In genomic region chr2:127204932-127205331, GRCm38 (mm10) we compare ENCODE assay signal across 9 mouse cellular contexts. TPM values are rescaled to one million over a fixed set of nuclear protein-coding genes. Genes with fewer than 3 reads are reported as not detected.
DNase-seq lines count a peak whose midpoint lies in the region; ATAC-seq and TF ChIP-seq lines count a peak whose summit lies in the region.
"Had no signal": no experiment of that assay in that cellular context is flagged by ENCODE, and none has a peak within 500 bp of the region (broad histone marks: within the 10 kb centered on the region; RNA-seq: fewer than 3 reads in every experiment).

No protein-coding gene starts in this region.

- H3K4me2 ChIP-seq in hindbrain, embryonic 13.5 days = no peak overlapping the region

- no peak for ATAC-seq in hindbrain, embryonic 13.5 days (ENCODE audit: low FRiP score)

- 38% methylated on average over 3 of the region's 3 CpGs for WGBS in hindbrain, embryonic 10.5 days
- WGBS in hindbrain, embryonic 13.5 days = 40% methylated on average over 3 of the region's 3 CpGs

- H3K9me3 ChIP-seq in hindbrain, embryonic 10.5 days = peaks cover 6% of the 10 kb centered on the region; the same call in 1 of the 2 replicates
- no peaks in the 10 kb centered on the region for H3K9me3 ChIP-seq in hindbrain, embryonic 13.5 days
- H3K9me3 ChIP-seq in ES-Bruce4 (replicated peaks; ENCODE audit: control insufficient read depth, insufficient read depth, low read length, poor library complexity, severe bottlenecking) = peaks cover 4% of the 10 kb centered on the region

- peaks cover 15% of the 10 kb centered on the region for H3K4me1 ChIP-seq in hindbrain, embryonic 10.5 days (replicated peaks)
- peaks cover 16% of the 10 kb centered on the region for H3K4me1 ChIP-seq in hindbrain, embryonic 13.5 days (replicated peaks)
- H3K4me1 ChIP-seq in ES-Bruce4 (ENCODE audit: control insufficient read depth, insufficient read depth, low read length) = no peaks in the 10 kb centered on the region

- peaks cover 44% of the 10 kb centered on the region for H3K36me3 ChIP-seq in hindbrain, embryonic 10.5 days
- peaks cover 20% of the 10 kb centered on the region for H3K36me3 ChIP-seq in hindbrain, embryonic 13.5 days
- peaks cover 2% of the 10 kb centered on the region for H3K36me3 ChIP-seq in ES-Bruce4 (ENCODE audit: control insufficient read depth, insufficient read depth, low read length, poor library complexity, severe bottlenecking)

- no peaks in the 10 kb centered on the region for H3K27me3 ChIP-seq in hindbrain, embryonic 10.5 days (ENCODE audit: insufficient read depth, poor library complexity, severe bottlenecking)
- no peaks in the 10 kb centered on the region for H3K27me3 ChIP-seq in hindbrain, embryonic 13.5 days
- H3K27me3 ChIP-seq in ES-Bruce4 (ENCODE audit: control insufficient read depth, insufficient read depth, low read length, poor library complexity, severe bottlenecking) = no peaks in the 10 kb centered on the region

- no peak overlapping the region for H3K9ac ChIP-seq in hindbrain, embryonic 13.5 days
- no peak overlapping the region for H3K9ac ChIP-seq in ES-Bruce4 (ENCODE audit: low read depth, poor library complexity, severe bottlenecking)

- H3K4me3 ChIP-seq in hindbrain, embryonic 10.5 days = no peak overlapping the region
- H3K4me3 ChIP-seq in hindbrain, embryonic 13.5 days = no peak overlapping the region
- H3K4me3 ChIP-seq in ES-Bruce4 (ENCODE audit: low read depth, low read length) = no peak overlapping the region
- H3K4me3 ChIP-seq in gastrocnemius, adult 2 months = no peak overlapping the region
- H3K4me3 ChIP-seq: erythroblast, embryonic 14.5 days had no signal

- TF ChIP-seq EP300 in ES-Bruce4 (IDR thresholded peaks at IDR 0.05; ENCODE audit: insufficient read depth, low read depth, low read length) = no peak

- TF ChIP-seq CTCF in ES-Bruce4 (IDR thresholded peaks at IDR 0.05; ENCODE audit: low read depth, low read length) = peak; percentile 33
- peak; percentile 93 for TF ChIP-seq CTCF in gastrocnemius, adult 2 months (IDR thresholded peaks at IDR 0.05)

- intact Hi-C loops in gastrocnemius, adult 2 months (cut with DNase I) = loop anchor here (5.0 kb wide), 1 partner anchor 133 kb away; the partner anchor contains the start of gene Blvra

- peak; percentile 51 for DNase-seq in hindbrain, embryonic 10.5 days (ENCODE audit: low spot score)
- peak; percentile 55 for DNase-seq in c-Kit-negative CD71-positive TER-119-positive erythroid progenitor cells, embryonic 14.5 days (ENCODE audit: low read depth, low spot score)
- DNase-seq in gastrocnemius, adult 2 months = peak; percentile 51
- DNase-seq in left cerebral cortex, adult 18-20 months (ENCODE audit: low spot score in 2 of 2) = peak; percentile 58 to 65
- peak; percentile 55 for DNase-seq in ovary, postnatal 14 days (ENCODE audit: low spot score)
- DNase-seq in thymus, postnatal 36 days = peak; percentile 34 to 53

- no peak overlapping the region for H3K27ac ChIP-seq in hindbrain, embryonic 10.5 days
- no peak overlapping the region for H3K27ac ChIP-seq in hindbrain, embryonic 13.5 days
- H3K27ac ChIP-seq in ES-Bruce4 (ENCODE audit: insufficient read depth, low read length) = no peak overlapping the region
- H3K27ac ChIP-seq in gastrocnemius, adult 2 months = no peak overlapping the region

- TF ChIP-seq POLR2A in ES-Bruce4 (IDR thresholded peaks at IDR 0.05; ENCODE audit: insufficient read depth, low read length) = no peak

RNA-seq across cellular contexts. Expression of gene 1810024B03Rik, which starts 3.1 kb away (rescaled TPM):
- 2.5 and 2.6 TPM in 2 replicates for polyA plus RNA-seq in hindbrain, embryonic 10.5 days (2016; fragmentation: Nextera tagmentation; extraction: Ambion mirVana)
- polyA plus RNA-seq in hindbrain, embryonic 13.5 days (2015; fragmentation: Nextera tagmentation; extraction: Ambion mirVana) = 1.7 and 2.0 TPM in 2 replicates
- polyA plus RNA-seq in ES-Bruce4 (2011; ENCODE audit: insufficient read depth, insufficient read length, low read depth, missing spikeins) = 1.9 and 2.4 TPM in 2 replicates
- total RNA-seq in gastrocnemius, adult 2 months (2021) = under 1 TPM; 0.31 to 0.69 TPM
- under 1 TPM; 0.49 to 0.53 TPM for total RNA-seq in left cerebral cortex, adult 18-20 months (2021)
- polyA plus RNA-seq: erythroblast, embryonic 14.5 days had no signal

RNA-seq across cellular contexts. Expression of gene Snrnp200, which starts 3.3 kb away (rescaled TPM):
- polyA plus RNA-seq in hindbrain, embryonic 10.5 days (2016; fragmentation: Nextera tagmentation; extraction: Ambion mirVana) = 85.7 and 96.5 TPM in 2 replicates
- polyA plus RNA-seq in hindbrain, embryonic 13.5 days (2015; fragmentation: Nextera tagmentation; extraction: Ambion mirVana) = 51.0 and 53.7 TPM in 2 replicates
- polyA plus RNA-seq in ES-Bruce4 (2011; ENCODE audit: insufficient read depth, insufficient read length, low read depth, missing spikeins) = 137 and 143 TPM in 2 replicates
- total RNA-seq in gastrocnemius, adult 2 months (2021) = 10 to 100 TPM; 46.2 to 46.8 TPM
- 10 to 100 TPM; 88.7 to 89.3 TPM for total RNA-seq in left cerebral cortex, adult 18-20 months (2021)

RNA-seq across cellular contexts. Expression of gene Ciao1, which starts 42.7 kb away (rescaled TPM):
- polyA plus RNA-seq in hindbrain, embryonic 10.5 days (2016; fragmentation: Nextera tagmentation; extraction: Ambion mirVana) = 53.2 and 55.4 TPM in 2 replicates
- polyA plus RNA-seq in hindbrain, embryonic 13.5 days (2015; fragmentation: Nextera tagmentation; extraction: Ambion mirVana) = 60.7 and 66.8 TPM in 2 replicates
- 43.7 and 53.8 TPM in 2 replicates for polyA plus RNA-seq in ES-Bruce4 (2011; ENCODE audit: insufficient read depth, insufficient read length, low read depth, missing spikeins)
- 10 to 100 TPM; 48.4 to 53.4 TPM for total RNA-seq in gastrocnemius, adult 2 months (2021)
- total RNA-seq in left cerebral cortex, adult 18-20 months (2021) = 10 to 100 TPM; 80.7 to 84.2 TPM

RNA-seq across cellular contexts. Expression of gene Tmem127, which starts 42.8 kb away (rescaled TPM):
- 26.5 and 27.3 TPM in 2 replicates for polyA plus RNA-seq in hindbrain, embryonic 10.5 days (2016; fragmentation: Nextera tagmentation; extraction: Ambion mirVana)
- polyA plus RNA-seq in hindbrain, embryonic 13.5 days (2015; fragmentation: Nextera tagmentation; extraction: Ambion mirVana) = 49.0 TPM in 2 replicates
- polyA plus RNA-seq in ES-Bruce4 (2011; ENCODE audit: insufficient read depth, insufficient read length, low read depth, missing spikeins) = 21.7 and 22.3 TPM in 2 replicates
- total RNA-seq in gastrocnemius, adult 2 months (2021) = 10 to 100 TPM; 21.6 to 24.3 TPM
- 10 to 100 TPM; 78.9 to 88.5 TPM for total RNA-seq in left cerebral cortex, adult 18-20 months (2021)
